Mouse (Mus musculus): ENCODE results near the gene Atp6v1e1. TPM values are rescaled to one million over a fixed set of nuclear protein-coding genes. Genes with fewer than 3 reads are reported as not detected.

Atp6v1e1 gene
- polyA plus RNA-seq, 2 experiments = 73.8 to 145 TPM

GRCm38 (mm10) chr6:120788068-120788607, 34.5 kb downstream of the Atp6v1e1 start:
- Histone ChIP-seq H3K9me3 (ENCODE audit: control insufficient read depth, low read length) (no peaks in the 10 kb centered on the region), H3K4me1 (replicated peaks; ENCODE audit: control insufficient read depth in 2 of 2, insufficient read depth in 2 of 2, low read length in 1 of 2) (peaks cover 8 to 26% of the 10 kb centered on the region in 2 experiments; a peak in 3 of 4 replicates), H3K27me3 (ENCODE audit: control insufficient read depth, insufficient read depth, low read length) (no peaks in the 10 kb centered on the region), H3K36me3 (replicated peaks; ENCODE audit: control insufficient read depth, insufficient read depth, low read depth) (peaks cover 16% of the 10 kb centered on the region), H3K9ac (replicated peaks) (no peak overlapping the region), H3K27ac (no peak overlapping the region), H3K4me3 (ENCODE audit: insufficient read depth in 1 of 2, low read depth in 2 of 2, low read length in 2 of 2) (no peak overlapping the region), H3K4me2 (ENCODE audit: low read depth) (no peak overlapping the region)
- ATAC-seq (ENCODE audit: insufficient read depth) (no peak), DNase-seq (ENCODE audit: low read depth in 3 of 3, low spot score in 3 of 3) (no peak)
- TF ChIP-seq EP300 (IDR thresholded peaks at IDR 0.05; ENCODE audit: low read depth) (no peak), CTCF (IDR thresholded peaks at IDR 0.05; ENCODE audit: low read depth) (no peak)
- 75% methylated on average over 5 of the region's 5 CpGs for WGBS (ENCODE audit: insufficient replicate concordance)

GRCm38 (mm10) chr6:120784351-120784750, 38.2 kb downstream of the Atp6v1e1 start:
- no peaks in the 10 kb centered on the region for H3K27me3 ChIP-seq (ENCODE audit: control insufficient read depth, insufficient read depth, low read length)
- 64% methylated on average over 7 of the region's 7 CpGs for WGBS (ENCODE audit: insufficient replicate concordance)
- no peaks in the 10 kb centered on the region for H3K36me3 ChIP-seq (replicated peaks; ENCODE audit: control insufficient read depth, insufficient read depth, low read depth)
- TF ChIP-seq EP300 (IDR thresholded peaks at IDR 0.05; ENCODE audit: low read depth) (no peak), CTCF (IDR thresholded peaks at IDR 0.05; ENCODE audit: low read depth) (no peak)
- no peaks in the 10 kb centered on the region for H3K9me3 ChIP-seq (ENCODE audit: control insufficient read depth, low read length)
- DNase-seq (ENCODE audit: low read depth in 3 of 3, low spot score in 3 of 3) (no peak), ATAC-seq (ENCODE audit: insufficient read depth) (no peak)
- no peak overlapping the region for H3K4me3 ChIP-seq (ENCODE audit: insufficient read depth in 1 of 2, low read depth in 2 of 2, low read length in 2 of 2)
- H3K27ac ChIP-seq = no peak overlapping the region
- no peak overlapping the region for H3K9ac ChIP-seq (replicated peaks)
- no peak overlapping the region for H3K4me2 ChIP-seq (ENCODE audit: low read depth)
- H3K4me1 ChIP-seq (replicated peaks; ENCODE audit: control insufficient read depth in 2 of 2, insufficient read depth in 2 of 2, low read length in 1 of 2) = peaks cover 2 to 14% of the 10 kb centered on the region in 2 experiments; a peak in 3 of 4 replicates

- no peak for DNase-seq (ENCODE audit: low read depth in 3 of 3, low spot score in 3 of 3)
- Histone ChIP-seq H3K27me3 (ENCODE audit: control insufficient read depth, insufficient read depth, low read length) (no peaks in the 10 kb centered on the region), H3K36me3 (replicated peaks; ENCODE audit: control insufficient read depth, insufficient read depth, low read depth) (no peaks in the 10 kb centered on the region), H3K9me3 (ENCODE audit: control insufficient read depth, low read length) (no peaks in the 10 kb centered on the region), H3K27ac (no peak overlapping the region), H3K4me2 (ENCODE audit: low read depth) (no peak overlapping the region), H3K4me1 (replicated peaks; ENCODE audit: control insufficient read depth in 2 of 2, insufficient read depth in 2 of 2, low read length in 1 of 2) (peaks cover 2 to 12% of the 10 kb centered on the region in 2 experiments; a peak in 3 of 4 replicates), H3K4me3 (ENCODE audit: insufficient read depth in 1 of 2, low read depth in 2 of 2, low read length in 2 of 2) (no peak overlapping the region), H3K9ac (replicated peaks) (no peak overlapping the region)
- WGBS (ENCODE audit: insufficient replicate concordance) = 44% methylated on average over 2 of the region's 2 CpGs
- ATAC-seq (ENCODE audit: insufficient read depth) = no peak
- TF ChIP-seq CTCF (IDR thresholded peaks at IDR 0.05; ENCODE audit: low read depth) = no peak
- TF ChIP-seq EP300 (IDR thresholded peaks at IDR 0.05; ENCODE audit: low read depth) = no peak
Observed at GRCm38 (mm10) chr6:120782948-120783347, 39.6 kb downstream of the Atp6v1e1 start.

- TF ChIP-seq CTCF (IDR thresholded peaks at IDR 0.05; ENCODE audit: low read depth) (no peak), EP300 (IDR thresholded peaks at IDR 0.05; ENCODE audit: low read depth) (no peak)
- ATAC-seq (ENCODE audit: insufficient read depth) (no peak), DNase-seq (ENCODE audit: low read depth in 3 of 3, low spot score in 3 of 3) (no peak)
- no peaks in the 10 kb centered on the region for H3K27me3 ChIP-seq (ENCODE audit: control insufficient read depth, insufficient read depth, low read length)
- no peak overlapping the region for H3K4me3 ChIP-seq (ENCODE audit: insufficient read depth in 1 of 2, low read depth in 2 of 2, low read length in 2 of 2)
- 63% methylated on average over 3 of the region's 3 CpGs for WGBS (ENCODE audit: insufficient replicate concordance)
- no peaks in the 10 kb centered on the region for H3K36me3 ChIP-seq (replicated peaks; ENCODE audit: control insufficient read depth, insufficient read depth, low read depth)
- H3K27ac ChIP-seq = no peak overlapping the region
- no peaks in the 10 kb centered on the region for H3K9me3 ChIP-seq (ENCODE audit: control insufficient read depth, low read length)
- H3K4me2 ChIP-seq (ENCODE audit: low read depth) = no peak overlapping the region
- no peak overlapping the region; the same call in 1 of the 2 replicates for H3K9ac ChIP-seq (replicated peaks)
- H3K4me1 ChIP-seq (replicated peaks; ENCODE audit: control insufficient read depth in 2 of 2, insufficient read depth in 2 of 2, low read length in 1 of 2) = no peaks in the 10 kb centered on the region
Observed at GRCm38 (mm10) chr6:120778226-120778625, 44.4 kb downstream of the Atp6v1e1 start.

- Histone ChIP-seq H3K36me3 (replicated peaks; ENCODE audit: control insufficient read depth, insufficient read depth, low read depth) (no peaks in the 10 kb centered on the region), H3K27me3 (ENCODE audit: control insufficient read depth, insufficient read depth, low read length) (no peaks in the 10 kb centered on the region), H3K9me3 (ENCODE audit: control insufficient read depth, low read length) (no peaks in the 10 kb centered on the region), H3K4me1 (replicated peaks; ENCODE audit: control insufficient read depth in 2 of 2, insufficient read depth in 2 of 2, low read length in 1 of 2) (no peaks in the 10 kb centered on the region), H3K4me3 (ENCODE audit: insufficient read depth in 1 of 2, low read depth in 2 of 2, low read length in 2 of 2) (no peak overlapping the region), H3K9ac (replicated peaks) (no peak overlapping the region; the same call in 1 of the 2 replicates), H3K27ac (no peak overlapping the region), H3K4me2 (ENCODE audit: low read depth) (no peak overlapping the region)
- WGBS (ENCODE audit: insufficient replicate concordance) = 80% methylated on average over 9 of the region's 9 CpGs
- no peak for ATAC-seq (ENCODE audit: insufficient read depth)
- no peak for DNase-seq (ENCODE audit: low read depth in 3 of 3, low spot score in 3 of 3)
- no peak for TF ChIP-seq CTCF (IDR thresholded peaks at IDR 0.05; ENCODE audit: low read depth)
Observed at GRCm38 (mm10) chr6:120777533-120777932, 45.1 kb downstream of the Atp6v1e1 start.
